Mouse (Mus musculus) thymus, postnatal 0 days (tissue): ENCODE data around the gene Appl2. TPM values are rescaled to one million over a fixed set of nuclear protein-coding genes. Genes with fewer than 3 reads are reported as not detected.

Experiments
- DNase-seq: peaks from one replicate; pipeline ENCODE4 v3.0.0-alpha.2; 2015; ENCODE audit warnings: low spot score
- polyA plus RNA-seq: library from polyadenylated mRNA; unstranded; fragments of >200 nt; fragmentation: Nextera tagmentation; extraction: Ambion mirVana; gene quantifications from 2 replicates; pipeline ENCODE4 v1.2.1, GENCODE M21; 2015

Gene Appl2
- polyA plus RNA-seq, 1 experiment from 2014 or later = 7.5 TPM

GRCm38 (mm10) chr10:83592616-83593015, 55.9 kb downstream of the Appl2 start:
- DNase-seq = no peak

- no peak for DNase-seq
Observed at GRCm38 (mm10) chr10:83590801-83591200, 57.7 kb downstream of the Appl2 start.

GRCm38 (mm10) chr10:83565449-83566441, 82.8 kb downstream of the Appl2 start:
- no peak for DNase-seq

- no peak for DNase-seq
Observed at GRCm38 (mm10) chr10:83563005-83563404, 85.5 kb downstream of the Appl2 start.

Other genes starting within 250 kb of the Appl2 start
- gene Aldh1l2, start 114.6 kb downstream of the Appl2 start, polyA plus RNA-seq = 0.22 and 0.37 TPM in 2 replicates
- gene Washc4, start 105.0 kb downstream of the Appl2 start, polyA plus RNA-seq = 34.2 and 44.8 TPM in 2 replicates
- gene 1500009L16Rik, start 74.1 kb upstream of the Appl2 start, polyA plus RNA-seq = 72.5 and 75.0 TPM in 2 replicates